Mouse (Mus musculus): ENCODE data around the gene Ppard. TPM values are rescaled to one million over a fixed set of nuclear protein-coding genes. Genes with fewer than 3 reads are reported as not detected.

Gene Ppard
- total RNA-seq, 2 experiments from 2014 or later, result 28.1 to 29.9 TPM

- peak; percentile 94 to 96 for DNase-seq
These were observed 8.7 kb upstream of the Ppard start for GRCm38 (mm10) chr17:28223561-28224391.

- DNase-seq, result no peak
These were observed 7.9 kb upstream of the Ppard start for GRCm38 (mm10) chr17:28224615-28225014.

GRCm38 (mm10) chr17:28226014-28226413, 6.5 kb upstream of the Ppard start:
- peak; percentile 94 for DNase-seq

- DNase-seq, result no peak
These were observed 2.0 kb upstream of the Ppard start for GRCm38 (mm10) chr17:28230486-28230885.

GRCm38 (mm10) chr17:28231026-28231736, 1.3 kb upstream of the Ppard start:
- DNase-seq, result no peak

- DNase-seq, result peak; percentile 66 to 69
These were observed 711 bp downstream of the Ppard start for GRCm38 (mm10) chr17:28233091-28233731.

GRCm38 (mm10) chr17:28234641-28235040, 2.1 kb downstream of the Ppard start:
- DNase-seq, result no peak

- DNase-seq, result peak; percentile 74 to 84
These were observed 3.6 kb downstream of the Ppard start for GRCm38 (mm10) chr17:28235982-28236635.

- no peak for DNase-seq
These were observed 4.1 kb downstream of the Ppard start for GRCm38 (mm10) chr17:28236636-28237015.

- DNase-seq, result no peak
These were observed 4.9 kb downstream of the Ppard start for GRCm38 (mm10) chr17:28237362-28237761.

GRCm38 (mm10) chr17:28237874-28238273, 5.4 kb downstream of the Ppard start:
- DNase-seq, result no peak

GRCm38 (mm10) chr17:28240846-28241245, 8.3 kb downstream of the Ppard start:
- no peak for DNase-seq

GRCm38 (mm10) chr17:28242296-28242695, 9.8 kb downstream of the Ppard start:
- no peak for DNase-seq

- no peak for DNase-seq
These were observed 11.7 kb downstream of the Ppard start for GRCm38 (mm10) chr17:28244214-28244613.

- DNase-seq, result no peak
These were observed 12.2 kb downstream of the Ppard start for GRCm38 (mm10) chr17:28244714-28245113.

GRCm38 (mm10) chr17:28246640-28247039, 14.1 kb downstream of the Ppard start:
- no peak for DNase-seq

GRCm38 (mm10) chr17:28247613-28248012, 15.1 kb downstream of the Ppard start:
- peak; percentile 63 to 86 for DNase-seq

GRCm38 (mm10) chr17:28249062-28249461, 16.6 kb downstream of the Ppard start:
- no peak for DNase-seq

GRCm38 (mm10) chr17:28251579-28252280, 19.2 kb downstream of the Ppard start:
- peak in 1 of 2 experiments; percentile 46 for DNase-seq

GRCm38 (mm10) chr17:28252281-28252648, 19.8 kb downstream of the Ppard start:
- peak in 1 of 2 experiments; percentile 50 for DNase-seq

GRCm38 (mm10) chr17:28253216-28253615, 20.7 kb downstream of the Ppard start:
- DNase-seq, result peak; percentile 48 to 80

- no peak for DNase-seq
These were observed 22.3 kb downstream of the Ppard start for GRCm38 (mm10) chr17:28254804-28255203.

Measured in heart, adult 18-20 months (tissue).